Mouse (Mus musculus) heart, embryonic 10.5 days (tissue): ENCODE measurements around the gene Krt13. TPM values are rescaled to one million over a fixed set of nuclear protein-coding genes. Genes with fewer than 3 reads are reported as not detected.

ENCODE experiments used
- DNase-seq: peaks from one replicate; pipeline ENCODE4 v3.0.0-alpha.2; 2017; ENCODE audit warnings: low spot score
- H3K27ac ChIP-seq: fragments of 300-500 bp; sonication (generic); 2 replicates; pipeline ENCODE4 v1.5.1; 2016; ENCODE audit warnings: mild to moderate bottlenecking
- H3K27me3 ChIP-seq: fragments of 300-500 bp; sonication (generic); 2 replicates; pipeline ENCODE4 v1.6.1; 2016; ENCODE audit warnings: mild to moderate bottlenecking; ENCODE audit not compliant: poor library complexity, insufficient read depth, severe bottlenecking
- H3K36me3 ChIP-seq: fragments of 300-500 bp; sonication (generic); 2 replicates; pipeline ENCODE4 v1.6.1; 2016; ENCODE audit warnings: mild to moderate bottlenecking, moderate library complexity
- H3K4me1 ChIP-seq: fragments of 300-500 bp; sonication (generic); 2 replicates; pipeline ENCODE4 v1.6.1; 2016; ENCODE audit warnings: mild to moderate bottlenecking
- H3K4me3 ChIP-seq: fragments of 300-500 bp; sonication (generic); 2 replicates; pipeline ENCODE4 v1.5.1; 2016; ENCODE audit warnings: mild to moderate bottlenecking, moderate library complexity
- H3K9me3 ChIP-seq: fragments of 300-500 bp; sonication (generic); 2 replicates; pipeline ENCODE4 v1.6.1; 2016; ENCODE audit warnings: mild to moderate bottlenecking, moderate library complexity
- WGBS: fragments of 180-500 bp; shearing (Covaris S2); methylation state at CpG from one replicate; pipeline ENCODE4 v1.1.7; 2016; 5-methylcytosine and 5-hydroxymethylcytosine counted together
- polyA plus RNA-seq: library from polyadenylated mRNA; unstranded; fragments of >200 nt; fragmentation: Nextera tagmentation; extraction: Ambion mirVana; gene quantifications from 2 replicates; pipeline ENCODE4 v1.2.1, GENCODE M21; 2016

Gene Krt13
- polyA plus RNA-seq, 1 experiment from 2014 or later: 0.10 TPM

- no peaks in the 10 kb centered on the region for H3K9me3 ChIP-seq
- peaks cover 33% of the 10 kb centered on the region for H3K27me3 ChIP-seq
- H3K27ac ChIP-seq: no peak overlapping the region
- WGBS: 86% methylated on average over 21 of the region's 21 CpGs
- peaks cover 45% of the 10 kb centered on the region for H3K4me1 ChIP-seq
- H3K36me3 ChIP-seq: peaks cover 15% of the 10 kb centered on the region
- no peak for DNase-seq
- H3K4me3 ChIP-seq: no peak overlapping the region
These were observed 19.6 kb upstream of the Krt13 start for GRCm38 (mm10) chr11:100140966-100141365.

- H3K27me3 ChIP-seq: peaks cover 28% of the 10 kb centered on the region; the same call in 1 of the 2 replicates
- no peaks in the 10 kb centered on the region for H3K9me3 ChIP-seq
- peak overlapping the region; percentile 2; the same call in 1 of the 2 replicates for H3K27ac ChIP-seq
- peaks cover 31% of the 10 kb centered on the region for H3K4me1 ChIP-seq
- H3K4me3 ChIP-seq: no peak overlapping the region
- WGBS: 49% methylated on average over 2 of the region's 2 CpGs
- peaks cover 15% of the 10 kb centered on the region for H3K36me3 ChIP-seq
- DNase-seq: no peak
These were observed 18.0 kb upstream of the Krt13 start for GRCm38 (mm10) chr11:100139391-100139790.

- Histone ChIP-seq H3K36me3 (peaks cover 15% of the 10 kb centered on the region), H3K4me3 (no peak overlapping the region), H3K9me3 (no peaks in the 10 kb centered on the region), H3K4me1 (peaks cover 31% of the 10 kb centered on the region), H3K27ac (no peak overlapping the region), H3K27me3 (peaks cover 27% of the 10 kb centered on the region; the same call in 1 of the 2 replicates)
- 52% methylated on average over 7 of the region's 7 CpGs for WGBS
- DNase-seq: no peak
These were observed 17.4 kb upstream of the Krt13 start for GRCm38 (mm10) chr11:100138809-100139208.

- no peaks in the 10 kb centered on the region for H3K9me3 ChIP-seq
- WGBS: 56% methylated on average over 5 of the region's 5 CpGs
- H3K4me3 ChIP-seq: no peak overlapping the region
- DNase-seq: no peak
- peaks cover 37% of the 10 kb centered on the region; the same call in 1 of the 2 replicates for H3K27me3 ChIP-seq
- H3K4me1 ChIP-seq: peaks cover 31% of the 10 kb centered on the region
- H3K36me3 ChIP-seq: peaks cover 15% of the 10 kb centered on the region
- H3K27ac ChIP-seq: no peak overlapping the region
These were observed 16.3 kb upstream of the Krt13 start for GRCm38 (mm10) chr11:100137693-100138092.

GRCm38 (mm10) chr11:100136559-100136958, 15.2 kb upstream of the Krt13 start:
- H3K4me1 ChIP-seq: peaks cover 36% of the 10 kb centered on the region
- H3K4me3 ChIP-seq: no peak overlapping the region
- H3K27me3 ChIP-seq: peaks cover 48% of the 10 kb centered on the region; the same call in 1 of the 2 replicates
- no peak overlapping the region for H3K27ac ChIP-seq
- WGBS: 8% methylated on average over 5 of the region's 5 CpGs
- peaks cover 7% of the 10 kb centered on the region for H3K36me3 ChIP-seq
- H3K9me3 ChIP-seq: no peaks in the 10 kb centered on the region
- DNase-seq: no peak

GRCm38 (mm10) chr11:100135731-100136130, 14.4 kb upstream of the Krt13 start, which contains the start of gene Krt15:
Krt15 (minus strand) TSS chr11:100135928.
- Histone ChIP-seq H3K4me3 (no peak within 1 kb of the TSS), H3K9me3 (no peaks in the 10 kb centered on the region), H3K27me3 (peaks cover 48% of the 10 kb centered on the region; the same call in 1 of the 2 replicates), H3K27ac (no peak within 1 kb of the TSS), H3K4me1 (peaks cover 36% of the 10 kb centered on the region), H3K36me3 (no peaks in the 10 kb centered on the region)
- WGBS: 54% methylated on average over 7 of the region's 7 CpGs
- no peak for DNase-seq

- Histone ChIP-seq H3K9me3 (no peaks in the 10 kb centered on the region), H3K36me3 (no peaks in the 10 kb centered on the region), H3K4me1 (peaks cover 23% of the 10 kb centered on the region), H3K27me3 (peaks cover 17% of the 10 kb centered on the region; the same call in 1 of the 2 replicates), H3K27ac (no peak overlapping the region), H3K4me3 (no peak overlapping the region)
- 76% methylated on average over 7 of the region's 7 CpGs for WGBS
- DNase-seq: no peak
These were observed 3.5 kb upstream of the Krt13 start for GRCm38 (mm10) chr11:100124901-100125300.

GRCm38 (mm10) chr11:100120331-100120730, 1.0 kb downstream of the Krt13 start:
- Histone ChIP-seq H3K36me3 (no peaks in the 10 kb centered on the region), H3K27me3 (peaks cover 26% of the 10 kb centered on the region; the same call in 1 of the 2 replicates), H3K9me3 (no peaks in the 10 kb centered on the region), H3K4me3 (no peak overlapping the region), H3K4me1 (peaks cover 17% of the 10 kb centered on the region), H3K27ac (no peak overlapping the region)
- DNase-seq: no peak
- 57% methylated on average over 5 of the region's 5 CpGs for WGBS

- no peaks in the 10 kb centered on the region for H3K36me3 ChIP-seq
- H3K4me1 ChIP-seq: no peaks in the 10 kb centered on the region
- 64% methylated on average over 2 of the region's 2 CpGs for WGBS
- no peak for DNase-seq
- H3K4me3 ChIP-seq: no peak overlapping the region
- no peaks in the 10 kb centered on the region for H3K9me3 ChIP-seq
- no peak overlapping the region for H3K27ac ChIP-seq
- H3K27me3 ChIP-seq: peaks cover 3% of the 10 kb centered on the region
These were observed 7.7 kb downstream of the Krt13 start for GRCm38 (mm10) chr11:100113742-100114029.

GRCm38 (mm10) chr11:100112935-100113741, 8.2 kb downstream of the Krt13 start:
- Histone ChIP-seq H3K9me3 (no peaks in the 10 kb centered on the region), H3K36me3 (no peaks in the 10 kb centered on the region), H3K27ac (no peak overlapping the region), H3K4me3 (no peak overlapping the region), H3K27me3 (no peaks in the 10 kb centered on the region; the same call in 1 of the 2 replicates), H3K4me1 (no peaks in the 10 kb centered on the region)
- DNase-seq: no peak
- WGBS: 71% methylated on average over 11 of the region's 11 CpGs

GRCm38 (mm10) chr11:100105576-100106122, 15.7 kb downstream of the Krt13 start, which contains the start of gene Krt36:
Krt36 (minus strand) TSS chr11:100105626.
- H3K4me3 ChIP-seq: no peak within 1 kb of the TSS
- 85% methylated on average over 6 of the region's 6 CpGs for WGBS

GRCm38 (mm10) chr11:100102693-100103429, 18.5 kb downstream of the Krt13 start:
- H3K4me1 ChIP-seq: peaks cover 10% of the 10 kb centered on the region
- DNase-seq: no peak
- no peak overlapping the region; the same call in 1 of the 2 replicates for H3K27ac ChIP-seq
- H3K4me3 ChIP-seq: no peak overlapping the region
- H3K36me3 ChIP-seq: no peaks in the 10 kb centered on the region
- no peaks in the 10 kb centered on the region for H3K9me3 ChIP-seq
- 46% methylated on average over 15 of the region's 15 CpGs for WGBS
- peaks cover 8% of the 10 kb centered on the region for H3K27me3 ChIP-seq

More at GRCm38 (mm10) chr11:100105576-100106122, 15.7 kb downstream of the Krt13 start, which contains the start of gene Krt36:
- Histone ChIP-seq H3K27ac (no peak within 1 kb of the TSS), H3K36me3 (no peaks in the 10 kb centered on the region), H3K9me3 (no peaks in the 10 kb centered on the region), H3K27me3 (peaks cover 8% of the 10 kb centered on the region), H3K4me1 (no peaks in the 10 kb centered on the region)
- no peak for DNase-seq

GRCm38 (mm10) chr11:100100391-100100790, 21.0 kb downstream of the Krt13 start:
- Histone ChIP-seq H3K27me3 (peaks cover 14% of the 10 kb centered on the region), H3K4me3 (no peak overlapping the region), H3K4me1 (peaks cover 11% of the 10 kb centered on the region), H3K36me3 (no peaks in the 10 kb centered on the region), H3K9me3 (no peaks in the 10 kb centered on the region), H3K27ac (no peak overlapping the region)
- 81% methylated on average over 4 of the region's 4 CpGs for WGBS
- DNase-seq: no peak
